Mouse (Mus musculus) forebrain, postnatal 0 days (tissue): ENCODE measurements around the gene Adk. TPM values are rescaled to one million over a fixed set of nuclear protein-coding genes. Genes with fewer than 3 reads are reported as not detected.

Experiments used
- ATAC-seq: fragments of 200-750 bp; cut with Nextera tagmentation; 2 replicates; pipeline ENCODE4 v1.8.0; 2017; ENCODE audit warnings: mild to moderate bottlenecking, moderate library complexity
- DNase-seq: peaks from one replicate; pipeline ENCODE4 v3.0.0-alpha.2; 2015
- H3K27ac ChIP-seq: fragments of 300-500 bp; sonication (generic); 2 replicates; pipeline ENCODE4 v1.5.1; 2014; ENCODE audit warnings: low read depth, mild to moderate bottlenecking, antibody characterized with exemption, low read length, moderate library complexity, mixed read lengths
- H3K27me3 ChIP-seq: fragments of 300-500 bp; sonication (generic); 2 replicates; pipeline ENCODE4 v1.6.1; 2014; ENCODE audit warnings: mild to moderate bottlenecking, low read length, mixed read lengths; ENCODE audit not compliant: insufficient read depth
- H3K36me3 ChIP-seq: fragments of 300-500 bp; sonication (generic); 2 replicates; pipeline ENCODE4 v1.6.1; 2014; ENCODE audit warnings: mild to moderate bottlenecking, moderate library complexity; ENCODE audit not compliant: insufficient read depth
- H3K4me1 ChIP-seq: fragments of 300-500 bp; sonication (generic); 2 replicates; pipeline ENCODE4 v1.6.1; 2014; ENCODE audit warnings: antibody characterized with exemption; ENCODE audit not compliant: insufficient read depth
- H3K4me2 ChIP-seq: fragments of 300-500 bp; sonication (generic); 2 replicates; pipeline ENCODE4 v1.6.1; 2014; ENCODE audit warnings: low read depth, mild to moderate bottlenecking, moderate library complexity
- H3K4me3 ChIP-seq: fragments of 300-500 bp; sonication (generic); 2 replicates; pipeline ENCODE4 v1.5.1; 2014; ENCODE audit warnings: low read depth, low read length, mixed read lengths
- H3K9ac ChIP-seq: fragments of 300-500 bp; sonication (generic); 2 replicates; pipeline ENCODE4 v1.6.1; 2014; ENCODE audit warnings: mild to moderate bottlenecking
- H3K9me3 ChIP-seq: fragments of 300-500 bp; sonication (generic); 2 replicates; pipeline ENCODE4 v1.6.1; 2016; ENCODE audit warnings: low read length
- CTCF ChIP-seq: sonication (generic); IDR thresholded peaks from 2 replicates; pipeline ENCODE4 v1.5.1; 2016; ENCODE audit warnings: antibody characterized with exemption, control low read depth, low read depth
- WGBS: fragments of 180-500 bp; shearing (Covaris S2); extraction: QIAGEN DNeasy Blood & Tissue Kit; methylation state at CpG from one replicate; pipeline ENCODE4 v1.1.7; 2014; 5-methylcytosine and 5-hydroxymethylcytosine counted together
- polyA plus RNA-seq: library from polyadenylated mRNA; unstranded; fragments of >200 nt; fragmentation: Nextera tagmentation; extraction: Ambion mirVana; gene quantifications from 2 replicates; pipeline ENCODE4 v1.2.1, GENCODE M21; 2015
- total RNA-seq: library from RNA; depleted of rRNA; stranded (reverse); fragments of >200 nt; gene quantifications from 2 replicates; pipeline ENCODE4 v1.2.3, GENCODE M21; 2014

The Adk gene
- total and polyA plus RNA-seq, 2 experiments from 2014 or later = 55.5 to 66.7 TPM

GRCm38 (mm10) chr14:21076501-21077194, 24.3 kb downstream of the Adk start:
- peak overlapping the region; percentile 82 for H3K4me2 ChIP-seq
- no peak overlapping the region for H3K27ac ChIP-seq
- H3K36me3 ChIP-seq = no peaks in the 10 kb centered on the region
- no peaks in the 10 kb centered on the region for H3K9me3 ChIP-seq
- peak overlapping the region; percentile 75; the same call in 1 of the 2 replicates for H3K9ac ChIP-seq
- TF ChIP-seq CTCF = no peak
- peak overlapping the region; percentile 75 for H3K4me3 ChIP-seq
- ATAC-seq (peak; percentile 14; the same call in 1 of the 2 replicates), DNase-seq (no peak)
- no peaks in the 10 kb centered on the region for H3K27me3 ChIP-seq
- WGBS = 30% methylated on average over 7 of the region's 7 CpGs
- H3K4me1 ChIP-seq = 0 out of 2 replicates have a peak, but pooled peaks cover 4% of the 10 kb centered on the region

- WGBS = 93% methylated on average over 4 of the region's 4 CpGs
These were observed 25.6 kb downstream of the Adk start for GRCm38 (mm10) chr14:21077939-21078338.

DNA sequence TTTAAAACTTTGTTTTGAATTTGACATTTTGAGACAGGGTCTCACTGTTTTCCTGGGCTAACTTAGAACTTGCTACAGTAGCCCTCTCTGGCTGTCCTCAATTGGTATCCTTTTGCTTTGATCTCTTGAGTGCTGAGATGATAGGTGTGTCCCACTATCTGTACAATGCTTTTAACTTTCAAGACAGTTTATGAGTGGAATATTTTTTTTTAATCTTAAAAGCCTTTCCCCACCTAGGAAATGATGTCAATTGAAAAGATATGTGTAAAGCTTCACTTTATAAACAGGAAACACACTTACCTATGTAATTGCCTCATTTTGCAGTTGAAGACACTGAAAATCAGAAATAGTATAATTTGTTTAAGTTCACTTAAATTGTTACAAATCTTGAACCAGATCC, 26.1 kb downstream of the Adk start:
- H3K4me3 ChIP-seq = no peak overlapping the region
- ATAC-seq = no peak
- no peak overlapping the region for H3K27ac ChIP-seq
- H3K4me1 ChIP-seq = 0 out of 2 replicates have a peak, but pooled peaks cover 4% of the 10 kb centered on the region
- H3K4me2 ChIP-seq = no peak overlapping the region
- H3K9ac ChIP-seq = no peak overlapping the region
- no peak for TF ChIP-seq CTCF
- H3K27me3 ChIP-seq = no peaks in the 10 kb centered on the region
- no peaks in the 10 kb centered on the region for H3K9me3 ChIP-seq
- H3K36me3 ChIP-seq = no peaks in the 10 kb centered on the region
- DNase-seq = no peak

More at GRCm38 (mm10) chr14:21077939-21078338, 25.6 kb downstream of the Adk start:
- TF ChIP-seq CTCF = no peak
- H3K27me3 ChIP-seq = no peaks in the 10 kb centered on the region
- H3K4me2 ChIP-seq = no peak overlapping the region
- ATAC-seq (no peak), DNase-seq (no peak)
- H3K9ac ChIP-seq = no peak overlapping the region
- H3K4me1 ChIP-seq = 0 out of 2 replicates have a peak, but pooled peaks cover 4% of the 10 kb centered on the region
- H3K4me3 ChIP-seq = no peak overlapping the region
- no peak overlapping the region for H3K27ac ChIP-seq
- no peaks in the 10 kb centered on the region for H3K36me3 ChIP-seq
- H3K9me3 ChIP-seq = no peaks in the 10 kb centered on the region

- H3K36me3 ChIP-seq = no peaks in the 10 kb centered on the region
- ATAC-seq = no peak
These were observed 30.4 kb downstream of the Adk start for GRCm38 (mm10) chr14:21082823-21083222.

DNA sequence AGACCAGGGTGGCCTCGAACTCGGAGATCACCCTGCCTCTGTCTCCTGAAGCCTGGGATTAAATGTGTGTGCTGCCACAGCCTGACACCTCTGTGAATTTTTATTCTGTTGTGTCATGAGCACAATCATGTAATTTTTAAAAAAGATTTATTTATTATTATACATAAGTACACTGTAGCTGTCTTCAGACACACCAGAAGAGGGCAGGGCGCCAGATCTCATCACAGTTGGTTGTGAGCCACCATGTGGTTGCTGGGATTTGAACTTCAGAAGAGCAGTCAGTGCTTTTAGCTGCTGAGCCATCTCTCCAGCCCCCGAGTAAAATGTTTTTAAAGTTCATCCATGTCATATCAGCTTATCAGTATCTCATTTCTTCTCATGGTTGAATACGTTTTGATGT, 33.3 kb downstream of the Adk start:
- Histone ChIP-seq H3K4me3 (no peak overlapping the region), H3K9me3 (no peaks in the 10 kb centered on the region), H3K9ac (no peak overlapping the region), H3K36me3 (no peaks in the 10 kb centered on the region), H3K27ac (no peak overlapping the region), H3K4me2 (no peak overlapping the region), H3K4me1 (no peaks in the 10 kb centered on the region), H3K27me3 (no peaks in the 10 kb centered on the region)
- WGBS = 80% methylated on average over 5 of the region's 5 CpGs
- ATAC-seq = no peak
- no peak for DNase-seq
- TF ChIP-seq CTCF = 0 out of 2 replicates have a peak, but pooled peaks have one; percentile 3

More at GRCm38 (mm10) chr14:21082823-21083222, 30.4 kb downstream of the Adk start:
- DNase-seq = no peak
- Histone ChIP-seq H3K4me3 (no peak overlapping the region), H3K4me1 (no peaks in the 10 kb centered on the region), H3K27ac (no peak overlapping the region), H3K9me3 (no peaks in the 10 kb centered on the region), H3K27me3 (no peaks in the 10 kb centered on the region), H3K9ac (no peak overlapping the region), H3K4me2 (no peak overlapping the region)
- TF ChIP-seq CTCF = no peak
- 69% methylated on average over 1 of the region's 1 CpGs for WGBS

DNA sequence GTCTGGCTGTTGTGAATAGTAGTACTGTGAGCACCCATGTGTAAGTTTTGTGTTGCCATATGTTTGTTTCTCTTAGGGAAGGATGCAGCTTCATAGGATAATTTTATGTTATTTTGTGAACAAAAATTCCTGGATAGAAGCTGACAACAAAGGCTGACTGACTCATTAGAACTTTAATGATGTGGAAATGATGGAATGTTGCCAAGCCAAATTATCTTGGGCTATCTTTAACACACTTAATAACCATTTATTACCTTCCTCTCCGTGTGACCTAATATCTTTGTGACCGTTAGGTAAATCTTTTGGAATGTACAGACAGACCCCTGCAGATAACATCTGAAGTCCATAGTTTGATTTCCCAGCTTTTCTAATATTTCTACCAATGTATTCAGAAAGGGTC, 33.7 kb downstream of the Adk start:
- no peak overlapping the region for H3K9ac ChIP-seq
- ATAC-seq (no peak), DNase-seq (no peak)
- H3K9me3 ChIP-seq = no peaks in the 10 kb centered on the region
- 24% methylated on average over 2 of the region's 2 CpGs for WGBS
- no peak overlapping the region for H3K4me2 ChIP-seq
- H3K4me3 ChIP-seq = no peak overlapping the region
- H3K4me1 ChIP-seq = no peaks in the 10 kb centered on the region
- H3K27me3 ChIP-seq = no peaks in the 10 kb centered on the region
- no peak overlapping the region for H3K27ac ChIP-seq
- TF ChIP-seq CTCF = no peak
- no peaks in the 10 kb centered on the region for H3K36me3 ChIP-seq

- no peak for DNase-seq
- no peak for TF ChIP-seq CTCF
- Histone ChIP-seq H3K27ac (0 out of 2 replicates have a peak overlapping the region, but pooled peaks have one; percentile 30), H3K36me3 (no peaks in the 10 kb centered on the region), H3K4me3 (no peak overlapping the region), H3K9ac (no peak overlapping the region), H3K27me3 (no peaks in the 10 kb centered on the region), H3K9me3 (no peaks in the 10 kb centered on the region), H3K4me2 (no peak overlapping the region), H3K4me1 (no peaks in the 10 kb centered on the region)
- 57% methylated on average over 7 of the region's 7 CpGs for WGBS
- ATAC-seq = no peak
These were observed 34.5 kb downstream of the Adk start for GRCm38 (mm10) chr14:21086827-21087351.
